Mouse (Mus musculus): Measurements from ENCODE around the gene Tox2.

Tox2 gene

GRCm38 (mm10) chr2:163205737-163206490, 3.0 kb downstream of the Tox2 start:
- DNase-seq = no peak

GRCm38 (mm10) chr2:163207315-163207714, 4.4 kb downstream of the Tox2 start:
- DNase-seq = no peak

- DNase-seq = no peak
Observed at GRCm38 (mm10) chr2:163209139-163209538, 6.2 kb downstream of the Tox2 start.

GRCm38 (mm10) chr2:163213085-163213484, 10.2 kb downstream of the Tox2 start:
- DNase-seq = no peak

- no peak for DNase-seq
Observed at GRCm38 (mm10) chr2:163218095-163218494, 15.2 kb downstream of the Tox2 start.

- DNase-seq = no peak
Observed at GRCm38 (mm10) chr2:163218571-163218970, 15.6 kb downstream of the Tox2 start.

- no peak for DNase-seq
Observed at GRCm38 (mm10) chr2:163219447-163219846, 16.5 kb downstream of the Tox2 start.

- DNase-seq = no peak
Observed at GRCm38 (mm10) chr2:163220706-163221105, 17.8 kb downstream of the Tox2 start.

GRCm38 (mm10) chr2:163225302-163225701, 22.4 kb downstream of the Tox2 start:
- DNase-seq = no peak

- DNase-seq = no peak
Observed at GRCm38 (mm10) chr2:163229050-163229449, 26.1 kb downstream of the Tox2 start.

GRCm38 (mm10) chr2:163231781-163232534, 29.0 kb downstream of the Tox2 start:
- DNase-seq = no peak

- no peak for DNase-seq
Observed at GRCm38 (mm10) chr2:163233666-163234065, 30.7 kb downstream of the Tox2 start.

- no peak for DNase-seq
Observed at GRCm38 (mm10) chr2:163236057-163236456, 33.1 kb downstream of the Tox2 start.

GRCm38 (mm10) chr2:163237999-163238529, 35.1 kb downstream of the Tox2 start:
- no peak for DNase-seq

- no peak for DNase-seq
Observed at GRCm38 (mm10) chr2:163239945-163240344, 37.0 kb downstream of the Tox2 start.

GRCm38 (mm10) chr2:163241867-163242266, 38.9 kb downstream of the Tox2 start:
- no peak for DNase-seq

GRCm38 (mm10) chr2:163243917-163244852, 41.3 kb downstream of the Tox2 start:
- DNase-seq = no peak

GRCm38 (mm10) chr2:163248912-163249311, 46.0 kb downstream of the Tox2 start:
- no peak for DNase-seq

GRCm38 (mm10) chr2:163252645-163253044, 49.7 kb downstream of the Tox2 start:
- no peak for DNase-seq

GRCm38 (mm10) chr2:163253248-163254099, 50.5 kb downstream of the Tox2 start:
- no peak for DNase-seq

- DNase-seq = no peak
Observed at GRCm38 (mm10) chr2:163254228-163254627, 51.3 kb downstream of the Tox2 start.

- no peak for DNase-seq
Observed at GRCm38 (mm10) chr2:163256765-163257164, 53.8 kb downstream of the Tox2 start.
